In the genomic region with DNA sequence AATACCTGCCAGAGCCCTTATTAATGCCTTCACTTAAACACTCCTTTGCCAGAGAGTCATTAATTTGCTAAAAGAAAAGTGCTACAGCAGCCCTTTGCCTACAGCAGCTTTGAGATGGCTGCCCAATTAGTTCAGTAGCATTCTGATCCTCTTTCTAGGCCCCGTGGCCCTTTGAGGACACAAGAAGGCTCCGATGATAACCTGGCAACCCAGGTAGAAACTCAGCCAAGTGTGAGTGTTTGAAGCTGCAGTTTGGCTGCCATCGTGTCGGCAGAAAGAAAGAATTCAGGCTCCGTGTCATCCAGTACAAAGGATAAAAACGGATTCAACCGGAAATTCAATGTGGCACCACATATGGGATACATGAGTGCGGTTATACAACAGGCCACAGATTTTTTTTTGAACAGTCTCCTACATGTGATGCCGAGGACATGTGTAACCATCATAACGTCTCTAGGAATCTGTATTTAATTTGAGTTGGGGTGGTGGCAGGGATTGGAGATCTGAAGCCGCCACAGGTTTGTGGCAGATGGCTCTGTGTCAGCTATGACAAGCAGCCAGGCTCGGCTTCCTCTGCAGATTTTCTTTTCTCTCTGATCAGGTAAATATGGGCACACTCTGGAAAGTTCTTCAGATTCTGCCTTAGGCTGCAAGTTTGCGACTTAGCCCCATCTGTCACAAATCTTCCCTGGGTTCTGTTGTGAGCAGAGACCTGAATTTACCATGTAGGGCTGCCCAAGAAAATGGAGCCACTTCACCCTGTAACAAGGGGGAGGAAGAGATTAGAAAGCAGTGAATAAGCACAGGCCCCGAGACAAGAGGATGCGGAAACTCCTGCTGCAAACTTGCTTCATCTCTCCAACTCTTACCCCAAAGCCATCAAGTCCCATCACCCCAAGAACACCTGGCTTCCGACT, we compare ENCODE assay signal across 18 mouse cellular contexts.
DNase-seq lines count a peak whose midpoint lies in the region; ATAC-seq and TF ChIP-seq lines count a peak whose summit lies in the region.
"Had no signal": no experiment of that assay in that cellular context is flagged by ENCODE, and none has a peak within 500 bp of the region (broad histone marks: within the 10 kb centered on the region; RNA-seq: fewer than 3 reads in every experiment).

No protein-coding gene starts in this region.

- no peaks in the 10 kb centered on the region for H3K36me3 ChIP-seq in forebrain, embryonic 13.5 days (ENCODE audit: poor library complexity, severe bottlenecking)
- H3K36me3 ChIP-seq in forebrain, embryonic 10.5 days (replicated peaks): no peaks in the 10 kb centered on the region
- H3K36me3 ChIP-seq in forebrain, embryonic 14.5 days (ENCODE audit: control insufficient read depth, insufficient read depth, low read length): no peaks in the 10 kb centered on the region
- H3K36me3 ChIP-seq: hindbrain, embryonic 15.5 days; liver, embryonic 13.5 days; neural tube, embryonic 13.5 days had no signal

- H3K27me3 ChIP-seq in forebrain, embryonic 13.5 days: peaks cover 4% of the 10 kb centered on the region; the same call in 1 of the 2 replicates
- peaks cover 7% of the 10 kb centered on the region for H3K27me3 ChIP-seq in forebrain, embryonic 10.5 days (ENCODE audit: poor library complexity, severe bottlenecking)
- no peaks in the 10 kb centered on the region for H3K27me3 ChIP-seq in cerebellum, adult 2 months (ENCODE audit: control insufficient read depth, insufficient read depth, low read length)
- H3K27me3 ChIP-seq in forebrain, embryonic 14.5 days (replicated peaks; ENCODE audit: control insufficient read depth, insufficient read depth, low read length): no peaks in the 10 kb centered on the region
- H3K27me3 ChIP-seq: hindbrain, embryonic 15.5 days; liver, embryonic 13.5 days had no signal

- DNase-seq in forebrain, embryonic 10.5 days (ENCODE audit: extremely low spot score, low spot score): no peak
- DNase-seq in cerebellum, adult 2 months: peak; percentile 31 to 53
- peak; percentile 75 for DNase-seq in forebrain, embryonic 14.5 days (ENCODE audit: low spot score)
- DNase-seq in left cerebral cortex, adult 9 months (ENCODE audit: low spot score in 2 of 2): peak; percentile 44 to 73
- no peak for DNase-seq in heart, postnatal 14 days
- DNase-seq in Muller cell, postnatal 12 days (ENCODE audit: inconsistent ontology term): no peak
- DNase-seq in gastrocnemius, postnatal 4 days (ENCODE audit: low spot score in 2 of 2): no peak
- DNase-seq: gastrocnemius, postnatal 25 days; kidney, adult 9 months; liver, embryonic 13.5 days; lung, postnatal 36 days; midbrain, embryonic 14.5 days; spleen, adult 18-20 months; thymus, postnatal 14 days had no signal

- peak overlapping the region; percentile 74 for H3K27ac ChIP-seq in forebrain, embryonic 13.5 days
- no peak overlapping the region for H3K27ac ChIP-seq in forebrain, embryonic 10.5 days
- no peak overlapping the region for H3K27ac ChIP-seq in cerebellum, adult 2 months (ENCODE audit: insufficient read depth, low read length)
- peak overlapping the region; percentile 78 for H3K27ac ChIP-seq in forebrain, embryonic 14.5 days (ENCODE audit: low read depth, low read length)
- H3K27ac ChIP-seq: hindbrain, embryonic 15.5 days; liver, embryonic 13.5 days; neural tube, embryonic 13.5 days had no signal

- H3K4me1 ChIP-seq in forebrain, embryonic 13.5 days: peaks cover 10% of the 10 kb centered on the region; the same call in 1 of the 2 replicates
- peaks cover 19% of the 10 kb centered on the region for H3K4me1 ChIP-seq in forebrain, embryonic 10.5 days
- H3K4me1 ChIP-seq in cerebellum, adult 2 months (ENCODE audit: control insufficient read depth, insufficient read depth, low read length): peaks cover 3% of the 10 kb centered on the region; the same call in 1 of the 2 replicates
- H3K4me1 ChIP-seq in forebrain, embryonic 14.5 days (ENCODE audit: control insufficient read depth, insufficient read depth, low read length): peaks cover 6% of the 10 kb centered on the region; the same call in 1 of the 2 replicates
- H3K4me1 ChIP-seq: hindbrain, embryonic 15.5 days; liver, embryonic 13.5 days had no signal

- H3K4me2 ChIP-seq in forebrain, embryonic 13.5 days: no peak overlapping the region
- H3K4me2 ChIP-seq in forebrain, embryonic 14.5 days (ENCODE audit: low read length): no peak overlapping the region
- H3K4me2 ChIP-seq: hindbrain, embryonic 15.5 days; liver, embryonic 13.5 days; neural tube, embryonic 13.5 days had no signal

- TF ChIP-seq CTCF in cerebellum, adult 2 months (IDR thresholded peaks at IDR 0.05; ENCODE audit: borderline replicate concordance, insufficient read depth, low read depth, low read length): no peak

- no peak overlapping the region for H3K9ac ChIP-seq in forebrain, embryonic 13.5 days
- H3K9ac ChIP-seq in forebrain, embryonic 14.5 days (ENCODE audit: low read length): no peak overlapping the region
- H3K9ac ChIP-seq: hindbrain, embryonic 15.5 days; liver, embryonic 13.5 days; neural tube, embryonic 13.5 days had no signal

- intact Hi-C loops in heart, postnatal 14 days (cut with DNase I): no loop called here

- no peaks in the 10 kb centered on the region for H3K9me3 ChIP-seq in forebrain, embryonic 13.5 days (replicated peaks)
- H3K9me3 ChIP-seq in forebrain, embryonic 10.5 days: no peaks in the 10 kb centered on the region
- H3K9me3 ChIP-seq in forebrain, embryonic 14.5 days (replicated peaks; ENCODE audit: control insufficient read depth, low read length): no peaks in the 10 kb centered on the region
- H3K9me3 ChIP-seq: hindbrain, embryonic 15.5 days; liver, embryonic 13.5 days; neural tube, embryonic 13.5 days had no signal

- TF ChIP-seq POLR2A in cerebellum, adult 2 months (IDR thresholded peaks at IDR 0.05; ENCODE audit: borderline replicate concordance, insufficient read depth, low read length): no peak

- WGBS in forebrain, embryonic 13.5 days: 65% methylated on average over 16 of the region's 16 CpGs
- WGBS in forebrain, embryonic 10.5 days: 85% methylated on average over 16 of the region's 16 CpGs
- 40% methylated on average over 16 of the region's 16 CpGs for WGBS in cerebellum, adult 2 months
- WGBS in forebrain, embryonic 14.5 days: 46% methylated on average over 16 of the region's 16 CpGs

- no peak overlapping the region for H3K4me3 ChIP-seq in forebrain, embryonic 13.5 days
- no peak overlapping the region for H3K4me3 ChIP-seq in forebrain, embryonic 10.5 days
- no peak overlapping the region for H3K4me3 ChIP-seq in cerebellum, adult 2 months (replicated peaks; ENCODE audit: insufficient read depth, low read depth, low read length)
- no peak overlapping the region for H3K4me3 ChIP-seq in forebrain, embryonic 14.5 days (ENCODE audit: low read depth, low read length)
- H3K4me3 ChIP-seq: erythroblast, embryonic 14.5 days; hindbrain, embryonic 15.5 days; liver, embryonic 13.5 days; neural tube, embryonic 13.5 days had no signal

- ATAC-seq in forebrain, embryonic 13.5 days: peak; percentile 84
- peak; percentile 85 for ATAC-seq in forebrain, embryonic 14.5 days

Comparison
In these comparisons a context has a peak if more than half of its experiments do, and no peak if none do; other contexts are left out.
1. H3K27ac ChIP-seq: peak in forebrain, embryonic 13.5 days (single experiment) and forebrain, embryonic 14.5 days (single experiment); none in forebrain, embryonic 10.5 days (single experiment) and cerebellum, adult 2 months (single experiment).
2. DNase-seq: peak in cerebellum, adult 2 months (2 of 2), forebrain, embryonic 14.5 days (single experiment) and left cerebral cortex, adult 9 months (2 of 2); none in forebrain, embryonic 10.5 days (single experiment), heart, postnatal 14 days (0 of 2), Muller cell, postnatal 12 days (single experiment) and gastrocnemius, postnatal 4 days (0 of 2).